ENCODE assay signal across 8 mouse cellular contexts in genomic region chr15:85716045-85716444, GRCm38 (mm10). TPM values are rescaled to one million over a fixed set of nuclear protein-coding genes. Genes with fewer than 3 reads are reported as not detected.
DNase-seq lines count a peak whose midpoint lies in the region; ATAC-seq and TF ChIP-seq lines count a peak whose summit lies in the region.

No protein-coding gene starts in this region.

- DNase-seq in A20 (ENCODE audit: low read depth, low spot score), result peak; percentile 77
- peak; percentile 76 for DNase-seq in ZHBTc4 (ENCODE audit: low read depth, low spot score)
- peak; percentile 90 to 92 for DNase-seq in cerebellum, postnatal 25 days
- peak; percentile 85 for DNase-seq in gastrocnemius, adult 2 months
- peak; percentile 92 for DNase-seq in testis, postnatal 10 days (ENCODE audit: low spot score)

- WGBS in kidney, embryonic 16.5 days, result 6% methylated on average over 7 of the region's 7 CpGs
- WGBS in liver, embryonic 12.5 days (ENCODE audit: insufficient replicate concordance), result 4% methylated on average over 7 of the region's 7 CpGs
- 5% methylated on average over 7 of the region's 7 CpGs for WGBS in neural tube, embryonic 14.5 days

- no peak overlapping the region for H3K4me3 ChIP-seq in gastrocnemius, adult 2 months
- H3K4me3 ChIP-seq in kidney, embryonic 16.5 days (ENCODE audit: low read length), result no peak overlapping the region
- H3K4me3 ChIP-seq in liver, embryonic 12.5 days, result no peak overlapping the region
- H3K4me3 ChIP-seq in neural tube, embryonic 14.5 days (ENCODE audit: low read depth, low read length), result no peak overlapping the region

- ATAC-seq in kidney, embryonic 16.5 days (ENCODE audit: low FRiP score, low TSS enrichment), result peak; percentile 55; the same call in 1 of the 2 replicates
- peak; percentile 34; the same call in 1 of the 2 replicates for ATAC-seq in liver, embryonic 12.5 days
- peak; percentile 57; the same call in 1 of the 2 replicates for ATAC-seq in neural tube, embryonic 14.5 days (ENCODE audit: low read depth)

- no peak overlapping the region for H3K9ac ChIP-seq in kidney, embryonic 16.5 days (replicated peaks; ENCODE audit: low read length)
- H3K9ac ChIP-seq in liver, embryonic 12.5 days, result no peak overlapping the region
- no peak overlapping the region for H3K9ac ChIP-seq in neural tube, embryonic 14.5 days (replicated peaks; ENCODE audit: low read depth, low read length)

- no peaks in the 10 kb centered on the region for H3K36me3 ChIP-seq in kidney, embryonic 16.5 days (ENCODE audit: insufficient read depth, low read length)
- H3K36me3 ChIP-seq in liver, embryonic 12.5 days, result no peaks in the 10 kb centered on the region
- H3K36me3 ChIP-seq in neural tube, embryonic 14.5 days (ENCODE audit: control insufficient read depth, insufficient read depth, low read length), result no peaks in the 10 kb centered on the region

- TF ChIP-seq CTCF in gastrocnemius, adult 2 months (IDR thresholded peaks at IDR 0.05), result no peak; the same call in none of the 2 replicates

- intact Hi-C loops in gastrocnemius, adult 2 months (cut with DNase I), result loop anchor here (1.0 to 10.0 kb wide), 3 partner anchors 125 to 329 kb away; no protein-coding TSS in a partner anchor

- no peak overlapping the region for H3K4me2 ChIP-seq in kidney, embryonic 16.5 days (replicated peaks; ENCODE audit: low read depth, low read length)
- H3K4me2 ChIP-seq in liver, embryonic 12.5 days, result no peak overlapping the region
- H3K4me2 ChIP-seq in neural tube, embryonic 14.5 days (ENCODE audit: low read depth, low read length), result no peak overlapping the region

- H3K4me1 ChIP-seq in kidney, embryonic 16.5 days (ENCODE audit: insufficient read depth, low read length), result no peaks in the 10 kb centered on the region
- H3K4me1 ChIP-seq in liver, embryonic 12.5 days, result no peaks in the 10 kb centered on the region; the same call in 1 of the 2 replicates
- H3K4me1 ChIP-seq in neural tube, embryonic 14.5 days (ENCODE audit: control insufficient read depth, insufficient read depth, low read length), result no peaks in the 10 kb centered on the region

- H3K9me3 ChIP-seq in kidney, embryonic 16.5 days (ENCODE audit: low read length), result no peaks in the 10 kb centered on the region
- H3K9me3 ChIP-seq in liver, embryonic 12.5 days (replicated peaks), result no peaks in the 10 kb centered on the region
- H3K9me3 ChIP-seq in neural tube, embryonic 14.5 days (ENCODE audit: control insufficient read depth, low read length), result no peaks in the 10 kb centered on the region

- no peaks in the 10 kb centered on the region for H3K27me3 ChIP-seq in kidney, embryonic 16.5 days (ENCODE audit: insufficient read depth, low read length)
- H3K27me3 ChIP-seq in liver, embryonic 12.5 days (replicated peaks), result peaks cover 36% of the 10 kb centered on the region
- no peaks in the 10 kb centered on the region for H3K27me3 ChIP-seq in neural tube, embryonic 14.5 days (ENCODE audit: control insufficient read depth, insufficient read depth, low read length)

- no peak overlapping the region for H3K27ac ChIP-seq in gastrocnemius, adult 2 months
- H3K27ac ChIP-seq in kidney, embryonic 16.5 days (ENCODE audit: low read length), result no peak overlapping the region
- no peak overlapping the region for H3K27ac ChIP-seq in liver, embryonic 12.5 days
- no peak overlapping the region for H3K27ac ChIP-seq in neural tube, embryonic 14.5 days (ENCODE audit: low read depth, low read length)

RNA-seq across cellular contexts. Expression of gene Ppara, which starts 18.7 kb away (rescaled TPM):
- 10 to 100 TPM; 15.4 to 47.2 TPM for total RNA-seq in gastrocnemius, adult 2 months (2021)
- polyA plus RNA-seq in kidney, embryonic 16.5 days (2015; fragmentation: Nextera tagmentation; extraction: Ambion mirVana), result 5.1 and 5.9 TPM in 2 replicates
- polyA plus RNA-seq in liver, embryonic 12.5 days (2016; fragmentation: Nextera tagmentation; extraction: Ambion mirVana), result 5.7 TPM in 2 replicates
- 0.75 and 1.3 TPM in 2 replicates for polyA plus RNA-seq in neural tube, embryonic 14.5 days (2014; fragmentation: Nextera tagmentation; extraction: Ambion mirVana)
